Mouse (Mus musculus) spleen, adult 2 months (tissue): ENCODE measurements around the gene Cenpt. TPM values are rescaled to one million over a fixed set of nuclear protein-coding genes. Genes with fewer than 3 reads are reported as not detected.

Experiments used
- DNase-seq, 2 experiments: peaks; one replicate each; pipeline versions ENCODE4 v3.0.0 to v3.0.0-alpha.2; 2012 to 2021; ENCODE audit warnings: low spot score in 2 of 2, low read depth in 1 of 2
- H3K27ac ChIP-seq: fragments of 200-500 bp; 2 replicates; pipeline ENCODE4 v1.5.1; 2012; ENCODE audit warnings: low read length, inconsistent platforms; ENCODE audit not compliant: insufficient read depth
- H3K27me3 ChIP-seq: fragments of 200-500 bp; 2 replicates; pipeline ENCODE4 v1.6.1; 2012; ENCODE audit warnings: mild to moderate bottlenecking, moderate library complexity, low read length, inconsistent platforms; ENCODE audit not compliant: control insufficient read depth, insufficient read depth
- H3K36me3 ChIP-seq: fragments of 200-500 bp; 2 replicates; pipeline ENCODE4 v1.6.1; 2012; ENCODE audit warnings: mild to moderate bottlenecking, low read length, inconsistent platforms; ENCODE audit not compliant: control insufficient read depth, insufficient read depth
- H3K4me1 ChIP-seq: fragments of 200-500 bp; 2 replicates; pipeline ENCODE4 v1.6.1; 2011; ENCODE audit warnings: inconsistent platforms; ENCODE audit not compliant: control insufficient read depth, insufficient read depth, insufficient read length
- H3K4me3 ChIP-seq: fragments of 200-500 bp; 2 replicates; pipeline ENCODE4 v1.5.1; 2011; ENCODE audit warnings: mild to moderate bottlenecking, inconsistent platforms; ENCODE audit not compliant: insufficient read depth, insufficient read length; ENCODE audit errors: extremely low read depth
- CTCF ChIP-seq: fragments of 200-500 bp; IDR thresholded peaks from 2 replicates; pipeline ENCODE4 v1.5.1; 2011; ENCODE audit warnings: mild to moderate bottlenecking, inconsistent platforms; ENCODE audit not compliant: insufficient read depth, insufficient read length, insufficient replicate concordance; ENCODE audit errors: extremely low read depth
- POLR2A ChIP-seq: fragments of 200-500 bp; IDR thresholded peaks from 2 replicates; pipeline ENCODE4 v1.6.1; 2011; ENCODE audit warnings: low read depth, low read length, inconsistent platforms
- WGBS: fragments of 180-500 bp; shearing (Covaris S2); methylation state at CpG from one replicate; pipeline ENCODE4 v1.1.7; 2018; 5-methylcytosine and 5-hydroxymethylcytosine counted together
- polyA plus RNA-seq: library from polyadenylated mRNA; depleted of rRNA; stranded (reverse); fragments of >200 nt; gene quantifications from 2 replicates; pipeline ENCODE4 v1.2.3, GENCODE M21; 2012

Cenpt gene
- polyA plus RNA-seq, 1 experiment: 14.2 TPM

DNA sequence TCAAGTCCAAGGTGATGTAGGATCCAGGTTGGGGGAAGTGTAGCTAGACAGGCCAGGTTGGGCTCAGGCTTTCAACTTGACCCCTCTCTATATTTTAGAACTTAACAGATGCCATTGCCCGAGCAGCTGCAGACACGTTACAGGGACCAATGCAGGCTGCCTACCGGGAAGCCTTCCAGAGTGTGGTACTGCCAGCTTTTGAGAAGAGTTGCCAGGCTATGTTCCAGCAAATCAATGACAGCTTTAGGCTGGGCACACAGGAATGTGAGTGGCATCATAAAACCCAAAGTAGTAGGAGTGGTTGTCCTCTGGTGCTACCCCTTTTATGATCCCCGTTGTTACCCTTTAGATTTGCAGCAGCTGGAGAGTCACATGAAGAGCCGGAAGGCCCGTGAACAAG is 37.8 kb upstream of the Cenpt start:
- no peak for DNase-seq
- Histone ChIP-seq H3K27ac (no peak overlapping the region), H3K36me3 (peaks cover 64% of the 10 kb centered on the region), H3K4me3 (no peak overlapping the region), H3K4me1 (no peaks in the 10 kb centered on the region), H3K27me3 (no peaks in the 10 kb centered on the region)
- 92% methylated on average over 6 of the region's 6 CpGs for WGBS
- TF ChIP-seq POLR2A (no peak), CTCF (no peak)

DNA sequence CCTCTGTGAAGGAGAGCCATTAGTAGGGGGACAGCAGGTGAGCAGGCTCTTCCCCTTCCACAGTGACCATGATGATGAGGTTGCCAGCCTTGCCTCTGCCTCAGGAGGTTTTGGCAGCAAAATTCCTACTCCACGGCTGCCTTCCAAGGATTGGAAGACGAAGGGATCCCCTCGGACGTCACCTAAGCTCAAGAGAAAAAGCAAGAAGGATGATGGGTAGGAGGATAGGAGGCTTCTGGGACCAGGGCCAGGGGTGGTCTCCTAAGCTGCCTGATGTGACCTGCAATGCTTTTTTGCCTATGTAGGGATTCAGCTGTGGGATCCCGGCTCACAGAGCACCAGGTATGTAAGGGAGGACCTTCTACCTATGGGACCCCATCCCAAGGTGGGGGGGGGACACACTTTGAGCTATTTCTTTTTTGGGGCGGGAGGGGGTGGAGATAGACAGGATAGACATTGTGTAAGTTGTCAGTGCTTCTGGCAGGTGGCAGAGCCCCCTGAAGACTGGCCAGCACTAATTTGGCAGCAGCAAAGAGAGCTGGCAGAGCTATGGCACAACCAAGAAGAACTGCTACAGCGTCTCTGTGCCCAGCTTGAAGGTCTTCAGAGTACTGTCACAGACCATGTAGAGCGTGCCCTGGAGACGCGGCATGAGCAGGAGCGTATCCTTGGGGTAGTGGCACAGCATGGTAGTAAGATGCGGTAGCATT is 36.8 kb upstream of the Cenpt start:
- TF ChIP-seq CTCF: no peak
- Histone ChIP-seq H3K4me1 (no peaks in the 10 kb centered on the region), H3K36me3 (peaks cover 70% of the 10 kb centered on the region), H3K27me3 (no peaks in the 10 kb centered on the region), H3K27ac (no peak overlapping the region), H3K4me3 (no peak overlapping the region)
- WGBS: 97% methylated on average over 12 of the region's 12 CpGs
- DNase-seq: no peak

DNA sequence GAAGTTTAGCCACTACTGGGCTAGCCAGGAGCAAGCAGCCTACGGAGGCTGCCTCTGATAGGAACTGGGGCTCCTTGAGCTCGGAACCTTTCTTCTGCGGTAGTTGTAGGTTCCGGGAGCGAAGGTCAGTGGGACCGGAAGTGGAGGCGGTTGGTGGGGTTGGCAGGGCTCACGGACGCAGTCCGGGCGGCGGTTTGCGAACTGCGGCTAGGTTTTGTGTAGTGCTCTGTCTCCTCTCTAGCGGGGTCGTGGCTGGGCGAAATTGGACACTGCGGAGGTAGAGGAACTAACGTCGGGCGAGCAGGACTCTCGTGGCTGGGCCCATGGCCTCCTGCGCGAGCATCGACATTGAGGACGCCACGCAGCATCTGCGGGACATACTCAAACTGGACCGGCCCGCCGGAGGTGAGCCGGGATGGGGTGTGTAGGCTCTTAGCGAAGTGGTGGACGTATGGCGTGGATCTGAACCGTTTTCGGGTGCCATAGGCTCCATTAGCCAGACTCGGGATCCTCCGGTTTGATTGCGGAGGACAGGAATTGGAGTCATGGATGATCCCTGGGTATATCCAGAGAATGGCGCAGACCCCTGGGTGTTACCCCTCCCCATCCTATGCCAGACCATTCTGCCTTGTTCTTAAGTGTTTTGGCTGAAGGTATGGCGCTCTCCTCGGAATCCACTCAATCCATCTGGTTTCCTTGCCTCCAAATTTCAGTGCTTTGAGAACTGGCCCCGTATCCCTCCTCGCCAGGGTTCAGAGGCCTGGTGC is 27.9 kb upstream of the Cenpt start, which contains the start of gene Edc4:
Gene Edc4, plus strand, starts transcription at position 128 of the 767 bp plus-strand sequence.
- TF ChIP-seq POLR2A: peak; percentile 86
- TF ChIP-seq CTCF: no peak
- Histone ChIP-seq H3K36me3 (peaks cover 21% of the 10 kb centered on the region), H3K4me3 (peak within 1 kb of the TSS; percentile 70), H3K4me1 (peaks cover 3% of the 10 kb centered on the region; the same call in 1 of the 2 replicates), H3K27ac (peak within 1 kb of the TSS; percentile 28), H3K27me3 (no peaks in the 10 kb centered on the region)
- peak; percentile 76 to 78 for DNase-seq
- under 1% methylated on average over 45 of the region's 45 CpGs for WGBS

DNA sequence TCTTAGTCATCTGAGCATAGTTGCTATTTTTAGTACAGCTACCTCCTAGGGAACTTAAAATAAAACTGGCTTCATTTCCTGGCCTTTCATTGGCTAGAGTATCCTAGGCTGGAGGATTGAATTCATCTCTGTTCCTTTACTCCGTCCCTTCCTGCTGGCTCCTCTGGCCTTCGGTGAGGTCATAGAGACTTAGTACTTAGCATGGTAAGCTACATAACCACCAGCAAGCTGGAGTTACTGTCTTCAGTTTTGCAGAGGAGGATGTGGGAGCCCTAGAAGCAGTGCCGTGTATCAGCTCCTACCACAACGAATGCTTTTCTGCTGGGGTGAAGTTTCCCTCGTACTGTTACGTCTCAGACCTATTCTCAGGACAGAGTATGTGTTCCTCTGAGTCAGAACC is 21.2 kb upstream of the Cenpt start:
- no peak for DNase-seq
- Histone ChIP-seq H3K27me3 (no peaks in the 10 kb centered on the region), H3K27ac (no peak overlapping the region), H3K4me3 (no peak overlapping the region), H3K4me1 (no peaks in the 10 kb centered on the region), H3K36me3 (peaks cover 16% of the 10 kb centered on the region)
- 85% methylated on average over 6 of the region's 6 CpGs for WGBS
- TF ChIP-seq POLR2A (no peak), CTCF (no peak)

DNA sequence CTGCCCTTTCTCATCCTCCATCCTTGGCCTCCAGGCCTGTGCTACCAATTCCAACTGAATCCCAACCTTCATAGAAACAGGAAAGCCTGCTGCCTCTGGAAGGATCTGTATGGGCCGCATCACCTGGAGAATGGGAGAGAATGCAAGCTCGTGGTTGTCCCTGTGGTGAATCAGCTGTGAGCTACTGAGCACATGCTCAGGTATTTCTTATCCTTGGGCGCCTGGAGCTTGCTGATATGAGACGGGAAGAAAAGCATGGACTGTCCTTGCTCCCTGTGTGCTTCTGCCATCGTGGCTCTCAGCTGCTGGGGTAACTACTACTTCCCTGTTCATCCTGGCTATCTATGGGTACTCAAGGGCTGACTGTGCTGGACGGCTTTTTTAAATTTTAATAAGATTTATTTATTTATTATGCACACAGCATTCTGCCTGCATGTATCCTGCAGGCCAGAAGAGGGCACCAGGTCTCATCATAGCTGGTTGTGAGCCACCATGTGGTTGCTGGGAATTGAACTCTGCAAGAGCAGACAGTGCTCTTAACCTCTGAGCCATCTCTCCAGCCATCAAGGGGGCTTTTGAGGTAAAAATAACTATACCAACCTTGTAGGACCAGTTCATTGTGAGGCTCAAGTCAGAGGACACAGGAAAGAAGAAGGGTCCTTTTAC is 13.4 kb upstream of the Cenpt start:
- Histone ChIP-seq H3K4me1 (peaks cover under 1% of the 10 kb centered on the region; the same call in 1 of the 2 replicates), H3K27me3 (no peaks in the 10 kb centered on the region), H3K36me3 (peaks cover 1% of the 10 kb centered on the region), H3K27ac (no peak overlapping the region), H3K4me3 (no peak overlapping the region)
- 78% methylated on average over 6 of the region's 6 CpGs for WGBS
- TF ChIP-seq CTCF (no peak), POLR2A (no peak)
- DNase-seq: no peak

DNA sequence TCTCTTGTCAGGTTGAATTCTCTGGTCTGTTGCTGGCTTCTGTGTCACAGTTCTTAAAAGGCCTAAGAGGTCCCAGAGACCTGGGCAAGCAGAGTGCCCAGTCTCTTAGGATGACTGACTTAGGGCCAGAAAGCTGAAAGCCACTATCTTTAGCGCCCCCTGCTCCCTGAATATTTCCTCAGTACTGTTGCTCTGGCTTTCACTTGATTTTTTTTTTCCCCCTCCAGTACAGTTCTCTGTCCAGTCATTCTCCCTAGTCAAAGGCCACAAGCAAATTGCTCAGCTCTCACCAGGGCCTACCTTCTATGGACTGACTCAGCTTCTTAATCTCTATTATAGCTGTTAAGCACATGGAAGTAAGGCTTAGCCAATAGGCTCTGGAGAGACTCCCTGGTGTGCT is 8.9 kb upstream of the Cenpt start:
- peaks cover 1% of the 10 kb centered on the region; the same call in 1 of the 2 replicates for H3K36me3 ChIP-seq
- no peak overlapping the region for H3K27ac ChIP-seq
- 5% methylated on average over 1 of the region's 1 CpGs for WGBS
- no peak overlapping the region for H3K4me3 ChIP-seq
- no peaks in the 10 kb centered on the region for H3K27me3 ChIP-seq
- no peak for TF ChIP-seq CTCF
- TF ChIP-seq POLR2A: no peak
- peaks cover 5% of the 10 kb centered on the region for H3K4me1 ChIP-seq
- no peak for DNase-seq
